Mouse (Mus musculus): ENCODE measurements around the gene Hapln3.

Hapln3 gene

DNA sequence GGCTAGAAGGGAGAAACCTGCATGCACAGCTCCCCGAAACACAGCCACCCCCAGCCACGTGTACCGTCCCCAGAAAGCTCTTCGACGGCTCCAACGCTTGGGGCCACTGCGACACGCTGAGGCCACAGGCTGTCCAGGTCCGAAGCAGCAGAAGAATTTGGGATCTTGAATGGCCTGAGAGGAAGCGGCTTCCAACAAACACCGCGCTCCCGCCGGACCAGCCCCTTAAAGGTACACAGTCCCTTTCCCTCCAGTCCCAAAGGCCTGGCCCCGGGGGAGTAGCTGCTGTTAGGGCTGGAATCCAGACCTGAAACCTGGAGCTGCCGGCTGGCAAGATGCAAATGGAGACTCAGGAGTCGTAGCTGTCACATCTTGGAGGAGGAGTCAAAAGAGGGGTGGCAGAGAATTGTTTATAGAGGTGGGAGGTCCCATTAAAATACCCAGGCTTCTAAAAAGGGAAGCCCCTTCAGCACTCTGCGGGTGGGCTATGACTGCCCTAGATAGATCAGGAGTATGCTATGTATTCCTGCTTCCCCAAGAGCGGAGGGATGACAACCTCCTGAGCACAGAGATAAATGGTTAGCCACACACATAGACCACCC lies at the start of gene Hapln3:
Gene Hapln3 (minus strand): TSS at position 176 of the 602 bp plus-strand sequence.
- DNase-seq: no peak

DNA sequence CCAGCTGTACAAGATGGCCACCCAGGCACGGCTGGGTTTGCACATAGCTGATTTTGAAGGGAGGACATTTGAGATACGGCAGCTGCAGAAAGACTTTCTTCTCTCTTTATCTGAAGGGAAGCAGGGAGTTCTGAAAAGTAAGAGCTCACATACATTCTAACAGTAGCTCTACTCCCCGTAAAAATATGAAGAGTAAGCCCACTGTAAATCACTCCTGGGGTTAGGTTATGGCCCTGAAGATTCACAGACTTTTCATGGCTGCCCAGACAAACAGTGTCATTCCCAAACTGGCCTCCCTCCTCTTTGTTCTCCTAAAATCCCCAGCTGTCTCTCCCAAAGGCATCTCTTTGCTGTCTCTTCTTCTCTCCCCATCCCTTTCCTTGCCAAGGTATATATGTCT lies 43.0 kb upstream of the Hapln3 start:
- DNase-seq: no peak

DNA sequence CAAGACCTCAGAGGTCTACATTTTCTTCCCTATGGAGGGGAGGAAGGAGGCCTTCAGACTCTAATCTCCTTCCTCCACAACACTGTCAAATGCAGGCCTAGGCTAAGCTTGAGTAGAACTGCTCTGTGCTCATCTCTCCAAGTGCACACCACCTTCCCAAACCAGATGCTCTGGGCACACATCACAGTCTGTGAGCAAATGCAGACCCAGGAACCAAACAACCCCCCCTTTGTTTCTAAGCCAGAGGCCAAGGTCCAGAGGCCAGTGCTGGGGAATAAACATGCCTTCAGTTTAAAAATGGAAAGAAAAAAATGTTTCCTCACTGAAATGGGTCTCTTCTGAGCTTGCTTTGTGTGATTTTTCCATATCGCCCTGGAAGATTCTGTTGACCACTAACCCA lies 41.0 kb upstream of the Hapln3 start:
- DNase-seq: no peak

DNA sequence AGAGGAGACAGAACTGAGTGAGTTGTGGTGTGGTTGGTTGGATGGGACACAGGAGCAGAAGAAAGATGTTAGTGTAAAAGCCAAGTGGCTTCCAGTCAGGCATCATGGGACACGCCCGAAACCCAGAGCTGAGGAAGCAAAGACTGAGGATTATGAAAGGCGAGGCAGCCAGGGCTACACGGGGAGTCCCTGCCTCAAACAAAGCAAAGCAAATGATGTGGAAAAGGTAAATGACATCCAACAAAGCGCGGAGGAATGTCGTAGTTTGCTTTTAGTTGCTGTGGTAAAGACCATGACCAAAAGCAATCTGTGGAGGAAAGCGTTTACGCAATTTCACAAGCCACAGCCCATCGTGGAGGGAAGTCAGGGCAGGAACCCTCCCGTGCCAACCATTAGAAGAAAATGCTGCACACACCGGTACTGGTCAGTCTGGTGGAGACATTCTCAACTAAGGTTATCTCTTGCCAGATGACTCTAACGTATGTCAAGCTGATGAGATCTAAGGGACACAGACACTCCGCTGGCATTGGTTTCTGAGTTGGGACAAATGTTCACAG lies 36.3 kb upstream of the Hapln3 start:
- DNase-seq: no peak

DNA sequence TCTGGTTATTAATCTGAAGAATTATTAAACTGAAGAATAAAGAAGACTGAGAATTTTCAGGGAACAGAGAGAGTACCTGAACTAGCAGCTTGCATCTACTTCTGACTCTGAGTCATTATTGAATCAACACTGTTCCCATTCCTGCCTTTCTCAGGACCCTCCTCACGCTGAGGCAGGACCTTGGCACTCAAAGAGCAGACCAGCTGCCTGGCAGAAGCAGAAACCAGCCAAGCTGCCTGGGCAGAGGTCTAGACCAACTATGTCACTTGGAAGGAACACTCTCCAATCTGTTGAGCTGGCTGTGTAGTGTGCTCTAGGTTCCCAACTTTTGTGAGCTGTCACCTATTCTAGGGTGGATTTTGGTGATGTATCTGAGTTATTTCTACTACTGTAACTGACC lies 28.6 kb upstream of the Hapln3 start:
- no peak for DNase-seq

DNA sequence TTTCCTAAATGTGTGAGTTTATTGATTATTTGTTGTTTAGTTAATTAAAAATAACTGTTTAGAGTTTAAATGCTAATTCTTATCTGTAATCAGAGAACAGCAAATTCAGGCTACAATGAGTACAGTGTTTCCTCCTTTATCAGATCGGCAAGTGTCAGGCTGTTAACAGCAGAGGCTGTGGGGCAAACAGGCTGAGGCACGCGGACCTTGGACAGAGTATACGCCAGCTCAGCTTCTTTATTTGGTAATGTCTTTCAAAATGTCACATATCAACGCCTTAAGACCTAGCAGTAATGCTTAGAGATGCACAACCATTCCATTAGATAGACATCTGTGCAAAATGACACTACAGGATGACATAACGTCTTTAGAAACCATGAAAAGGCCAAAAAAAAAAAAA lies 18.7 kb upstream of the Hapln3 start:
- no peak for DNase-seq

DNA sequence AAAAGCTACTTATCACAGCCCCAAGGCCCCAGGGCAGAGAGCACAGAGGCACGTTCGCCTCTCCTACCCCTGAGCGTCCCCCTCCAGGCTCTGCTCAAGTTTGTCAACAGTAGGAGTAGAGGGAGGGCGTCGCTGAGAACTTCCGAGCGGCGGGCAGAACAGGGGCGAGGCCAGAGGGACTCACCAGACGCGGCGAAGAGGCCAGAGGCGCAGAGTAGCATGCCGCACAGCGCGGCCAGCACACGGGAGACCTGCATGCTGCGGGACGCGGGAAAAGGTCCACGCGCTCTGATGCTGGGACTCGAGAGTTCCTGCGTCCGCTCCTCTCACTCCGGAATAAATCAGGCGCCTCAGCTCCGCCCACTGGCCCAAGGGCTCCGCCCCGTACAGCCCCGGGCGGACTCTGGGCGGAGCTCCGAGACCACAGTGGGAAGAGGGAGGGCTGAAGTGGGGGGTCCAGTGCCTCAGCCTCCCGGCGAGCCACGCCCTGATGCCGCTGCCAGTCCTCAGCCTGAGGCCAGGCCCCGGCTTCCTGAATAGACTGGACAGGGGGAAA lies 18.0 kb upstream of the Hapln3 start, which contains the start of gene Mfge8:
Gene Mfge8 (minus strand): TSS at position 350 of the 556 bp plus-strand sequence.
- DNase-seq: peak; percentile 38

DNA sequence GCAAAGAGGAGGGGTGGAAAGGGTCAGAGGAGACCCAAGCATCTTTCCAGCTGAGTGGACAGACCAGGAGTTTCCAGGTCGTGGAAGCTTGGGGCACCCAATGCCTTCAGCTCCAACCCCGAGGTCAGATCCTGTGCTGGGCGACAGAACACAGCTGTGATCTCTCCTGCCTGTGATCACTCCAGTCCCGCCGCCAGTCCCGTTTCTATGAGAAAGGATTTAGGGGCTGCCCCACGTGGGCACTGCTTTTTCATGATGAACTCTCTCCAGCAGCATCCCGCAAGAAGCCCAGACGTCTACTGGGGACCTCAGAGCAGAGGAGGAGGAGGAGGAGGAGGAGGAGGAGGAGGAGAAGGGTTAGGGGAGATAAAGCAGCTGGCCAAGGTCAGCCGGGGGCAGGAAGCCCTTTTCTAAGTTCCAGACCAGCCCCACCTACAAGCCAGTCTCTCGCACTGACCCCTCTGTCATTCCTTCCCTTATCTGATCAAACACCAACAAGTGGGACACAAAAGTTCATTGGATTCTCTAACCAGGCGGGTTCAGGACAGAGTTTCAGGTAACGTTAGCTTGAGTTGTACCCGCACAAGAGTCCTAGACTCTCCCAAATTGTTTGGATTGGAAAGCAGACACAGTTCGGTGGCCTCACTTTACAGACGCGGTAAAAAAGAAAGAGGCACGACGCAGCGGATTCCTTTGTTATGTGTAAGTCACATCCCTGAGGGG lies 17.3 kb upstream of the Hapln3 start:
- DNase-seq: no peak

DNA sequence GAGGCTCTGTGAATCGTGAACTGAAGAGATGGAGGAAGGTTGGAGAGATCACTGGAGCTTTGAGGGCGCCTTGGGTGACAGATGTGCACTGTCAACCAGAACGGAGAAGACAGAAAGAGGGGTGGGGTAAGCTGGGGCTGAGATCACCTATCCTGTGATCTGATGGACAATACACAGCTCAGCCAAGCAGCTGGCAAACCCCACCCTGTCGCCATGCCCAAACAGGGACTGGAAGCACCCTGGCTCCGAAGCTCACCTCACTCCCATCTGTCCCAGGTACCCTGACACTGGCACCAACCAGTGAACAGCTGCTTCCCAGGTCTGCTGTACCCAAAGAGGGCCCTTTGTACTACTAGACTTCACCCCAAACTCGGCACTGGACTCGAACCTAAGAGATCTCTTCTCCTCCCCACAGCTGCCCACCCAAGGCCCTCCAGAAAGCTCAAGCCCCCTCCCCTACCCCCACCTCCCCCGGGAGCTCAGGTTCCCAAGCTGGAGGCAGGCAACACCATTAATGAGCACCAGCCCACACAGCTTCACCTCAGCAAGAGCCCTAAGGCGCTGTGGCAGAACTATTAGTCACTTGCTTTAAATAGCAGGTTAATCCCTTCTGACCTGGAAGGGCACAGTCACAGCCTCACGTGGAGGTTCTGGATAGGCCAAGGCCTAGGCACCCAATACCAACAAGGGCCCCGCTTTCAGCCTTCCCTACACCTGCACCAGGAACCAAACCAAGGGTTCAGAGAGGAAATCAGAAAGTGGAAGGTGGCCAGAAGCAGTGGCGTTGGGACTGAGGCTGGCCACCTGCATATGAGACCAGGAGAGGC lies 16.4 kb upstream of the Hapln3 start:
- DNase-seq: no peak

DNA sequence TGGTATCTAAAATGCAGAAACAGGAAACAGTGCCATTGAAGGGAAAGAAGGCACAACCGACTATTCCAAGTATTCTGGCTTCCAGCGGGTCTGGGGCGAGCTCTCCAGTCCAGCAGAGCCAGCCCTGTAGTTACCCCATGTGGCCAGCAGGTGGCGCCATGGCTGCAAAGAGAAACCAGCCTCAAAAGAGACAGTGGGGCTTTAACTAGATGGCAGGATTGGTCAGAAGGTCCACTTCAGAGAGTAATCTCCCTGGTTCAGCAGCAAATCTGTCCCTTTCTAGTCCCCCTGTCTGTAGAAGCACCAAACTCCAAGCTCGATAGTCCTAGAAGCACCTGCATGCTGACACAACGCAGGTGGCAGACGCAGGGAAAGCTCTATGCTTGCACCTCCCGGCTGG lies 10.1 kb upstream of the Hapln3 start:
- DNase-seq: peak; percentile 78

DNA sequence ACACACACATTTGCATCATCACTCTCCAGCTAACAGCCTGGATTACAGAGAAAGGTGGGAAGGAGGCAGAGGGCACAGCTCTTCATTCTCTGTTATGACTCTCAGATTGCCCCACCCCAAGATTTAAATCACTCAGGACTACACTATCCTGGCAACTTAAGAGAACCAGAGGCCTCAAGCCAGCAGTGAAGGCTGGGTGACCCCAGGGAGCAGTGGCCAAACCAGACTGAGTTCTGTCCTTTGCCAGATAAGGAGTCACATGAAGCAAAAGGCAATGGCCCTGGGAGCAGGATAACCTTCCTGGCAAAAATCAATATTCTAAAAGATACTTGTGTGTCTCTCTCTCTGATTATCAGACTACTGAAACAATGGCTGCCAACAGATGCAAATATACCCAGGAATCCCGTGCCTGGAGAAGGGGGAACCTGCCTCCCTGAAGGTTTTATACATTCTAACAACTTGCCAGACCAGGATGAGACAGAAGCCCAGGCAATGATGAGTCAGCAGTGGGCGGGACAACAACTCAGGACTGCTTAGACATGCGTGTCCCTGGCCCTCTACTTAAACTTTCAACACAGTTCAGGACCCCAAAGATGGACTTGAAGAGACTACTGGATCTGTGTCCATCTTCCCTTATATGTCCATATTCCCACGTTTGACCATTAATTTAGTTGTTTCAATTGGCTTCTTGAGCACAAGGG lies 9.2 kb upstream of the Hapln3 start:
- no peak for DNase-seq

DNA sequence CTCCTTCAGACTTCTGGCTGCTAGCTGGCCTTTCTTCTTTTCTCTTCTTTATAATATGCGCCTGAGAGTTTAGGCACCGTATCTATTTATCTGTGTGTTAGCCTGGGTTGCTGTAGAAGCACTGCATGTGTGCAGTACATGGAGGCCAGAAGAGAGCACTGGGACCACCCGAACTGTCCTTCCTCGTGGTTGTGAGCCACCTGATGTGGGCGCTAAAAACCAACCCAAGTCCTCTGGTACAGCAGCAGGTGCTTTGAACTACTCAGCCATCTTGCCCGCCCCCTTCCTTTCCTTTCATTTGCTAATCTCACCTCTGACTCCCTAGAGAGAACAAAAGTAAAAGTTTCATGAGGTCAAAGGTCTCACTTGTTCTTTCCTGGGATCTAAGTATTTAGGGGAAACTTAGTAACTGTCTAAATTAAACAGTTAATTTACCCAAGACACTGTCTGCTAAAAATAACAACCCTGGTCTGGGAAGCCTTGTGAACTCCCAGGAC lies 8.6 kb upstream of the Hapln3 start:
- no peak for DNase-seq

DNA sequence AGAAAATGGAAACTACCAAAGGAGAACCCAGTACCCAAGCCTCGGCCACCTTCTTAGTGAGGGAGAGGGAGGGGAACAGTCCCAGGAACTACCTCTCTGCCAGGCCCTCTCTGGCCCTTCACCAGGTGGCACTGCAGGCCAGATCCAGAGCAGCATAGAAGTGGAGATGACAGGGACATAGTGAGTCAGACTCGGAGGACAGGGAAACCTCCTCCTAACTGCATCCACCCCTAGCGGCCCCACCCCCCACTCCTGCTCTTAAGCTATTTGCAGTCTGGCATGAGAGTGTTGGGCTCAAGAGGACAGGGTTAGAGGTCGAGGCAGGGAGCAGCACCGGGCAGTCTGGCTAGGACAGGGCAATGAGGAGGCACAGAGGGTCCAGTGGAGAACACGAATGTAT lies 2.6 kb upstream of the Hapln3 start:
- no peak for DNase-seq

DNA sequence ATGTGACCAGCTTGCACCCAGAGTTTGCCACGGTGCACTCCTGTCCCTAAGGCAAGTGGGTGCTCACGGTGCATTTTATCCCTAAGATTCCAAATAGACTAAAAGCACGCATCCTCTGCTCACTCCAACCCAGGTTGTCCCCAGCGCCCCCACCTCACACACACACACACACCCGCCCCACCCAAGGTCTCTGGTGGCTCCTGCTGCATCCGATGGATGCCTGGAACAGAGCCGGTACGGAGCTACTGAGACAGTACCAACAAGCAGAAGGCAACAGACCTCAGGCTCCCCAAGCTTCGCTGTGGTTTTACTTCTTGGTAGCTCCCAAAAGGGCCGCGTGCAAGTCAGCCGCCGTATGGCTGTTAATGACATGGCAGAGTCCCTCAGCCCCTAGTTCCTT lies 433 bp downstream of the Hapln3 start:
- no peak for DNase-seq

DNA sequence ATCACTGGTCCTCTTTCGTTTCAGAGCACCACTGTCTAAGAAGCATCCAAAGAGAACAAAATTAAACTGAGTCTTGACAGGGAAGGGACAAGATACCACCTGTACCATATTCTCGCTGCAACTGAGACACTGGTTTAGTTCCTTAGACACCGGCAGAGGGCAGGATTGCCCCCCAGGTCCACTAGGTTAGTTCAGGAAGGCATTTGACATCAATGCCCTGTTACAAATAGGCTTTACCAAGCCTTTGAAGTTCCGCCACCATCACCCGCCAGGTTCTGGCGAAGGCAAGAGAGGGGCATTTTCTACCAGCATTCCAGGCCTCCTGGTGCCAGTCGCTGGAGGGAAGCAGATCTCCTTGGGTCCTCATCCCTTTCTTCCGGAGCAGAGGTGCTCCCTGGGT lies 935 bp downstream of the Hapln3 start:
- no peak for DNase-seq

DNA sequence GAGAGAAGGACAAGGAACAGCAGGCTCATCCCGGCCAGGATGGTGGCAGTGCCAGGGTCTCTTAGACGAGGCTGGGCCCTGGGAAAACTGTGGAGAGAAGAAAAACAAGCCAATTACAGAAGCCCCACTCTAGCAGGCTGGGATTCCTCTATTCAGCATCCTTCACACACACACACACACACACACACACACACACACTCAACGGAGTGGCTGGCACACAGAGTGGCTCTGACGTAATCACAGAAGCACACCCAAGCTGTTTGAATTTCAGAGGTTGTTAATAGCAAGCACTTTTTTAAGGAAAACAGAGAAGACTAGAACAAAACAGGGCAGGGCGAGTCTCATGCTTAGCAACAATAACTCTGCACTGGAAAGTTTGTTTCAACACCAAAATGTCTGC lies 7.4 kb downstream of the Hapln3 start:
- DNase-seq: no peak

DNA sequence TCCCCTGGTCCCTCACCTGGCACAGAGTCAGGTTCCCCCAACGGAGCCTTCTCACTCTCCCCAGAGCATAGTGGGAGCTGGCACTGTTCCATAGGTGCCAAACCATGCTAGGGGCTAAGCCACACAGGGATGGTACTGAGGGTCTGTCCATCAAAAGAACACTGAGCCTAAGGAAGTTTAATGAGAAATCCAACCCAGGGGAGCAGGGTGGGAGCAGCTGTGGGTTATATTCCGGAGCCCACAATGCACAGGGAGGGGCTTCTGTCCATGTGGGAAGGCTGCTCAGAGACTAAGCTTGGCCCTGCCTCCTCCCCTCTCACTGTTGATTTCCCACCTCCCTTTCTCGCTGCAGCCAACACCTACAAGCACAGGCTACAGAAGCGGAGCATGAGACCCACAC lies 17.0 kb downstream of the Hapln3 start:
- no peak for DNase-seq

DNA sequence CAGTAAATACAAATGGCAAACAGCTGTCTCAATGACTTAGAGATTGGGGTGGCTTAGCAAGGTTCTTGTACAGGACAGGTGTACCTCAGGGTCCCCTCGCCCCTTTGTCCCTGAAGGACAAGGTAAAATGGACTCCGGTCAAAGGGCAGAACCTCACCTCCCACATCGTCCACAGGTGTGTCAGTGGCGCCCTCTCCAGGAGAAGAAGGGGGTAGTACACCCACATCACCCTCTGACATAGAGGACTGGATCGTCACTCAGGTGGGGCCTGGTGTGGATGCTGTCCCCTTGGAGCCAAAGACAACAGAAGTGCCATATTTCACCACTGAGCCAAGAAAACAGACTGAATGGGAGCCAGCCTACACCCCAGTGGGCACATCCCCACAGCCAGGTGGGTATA lies 34.3 kb downstream of the Hapln3 start:
- no peak for DNase-seq

DNA sequence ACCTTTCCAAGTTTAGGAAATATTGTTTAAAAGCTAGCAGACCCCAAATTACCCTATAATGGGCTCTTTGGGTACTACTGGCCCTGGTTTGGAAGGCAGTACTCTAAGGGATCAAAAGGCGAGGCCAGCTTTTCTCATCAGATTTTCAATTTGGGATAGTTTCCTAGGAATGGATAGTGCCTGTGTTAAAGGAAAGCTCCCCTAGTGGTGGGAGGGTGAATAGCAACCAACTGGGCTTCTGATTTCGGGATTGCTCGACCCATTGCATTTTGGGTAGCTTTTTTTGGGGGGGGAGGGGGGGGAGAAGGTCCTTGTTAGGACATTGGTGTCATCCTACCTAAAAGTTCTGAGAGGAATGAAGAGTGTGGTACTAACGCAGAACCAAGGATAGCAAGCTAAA lies 41.7 kb downstream of the Hapln3 start:
- peak; percentile 25 for DNase-seq

DNA sequence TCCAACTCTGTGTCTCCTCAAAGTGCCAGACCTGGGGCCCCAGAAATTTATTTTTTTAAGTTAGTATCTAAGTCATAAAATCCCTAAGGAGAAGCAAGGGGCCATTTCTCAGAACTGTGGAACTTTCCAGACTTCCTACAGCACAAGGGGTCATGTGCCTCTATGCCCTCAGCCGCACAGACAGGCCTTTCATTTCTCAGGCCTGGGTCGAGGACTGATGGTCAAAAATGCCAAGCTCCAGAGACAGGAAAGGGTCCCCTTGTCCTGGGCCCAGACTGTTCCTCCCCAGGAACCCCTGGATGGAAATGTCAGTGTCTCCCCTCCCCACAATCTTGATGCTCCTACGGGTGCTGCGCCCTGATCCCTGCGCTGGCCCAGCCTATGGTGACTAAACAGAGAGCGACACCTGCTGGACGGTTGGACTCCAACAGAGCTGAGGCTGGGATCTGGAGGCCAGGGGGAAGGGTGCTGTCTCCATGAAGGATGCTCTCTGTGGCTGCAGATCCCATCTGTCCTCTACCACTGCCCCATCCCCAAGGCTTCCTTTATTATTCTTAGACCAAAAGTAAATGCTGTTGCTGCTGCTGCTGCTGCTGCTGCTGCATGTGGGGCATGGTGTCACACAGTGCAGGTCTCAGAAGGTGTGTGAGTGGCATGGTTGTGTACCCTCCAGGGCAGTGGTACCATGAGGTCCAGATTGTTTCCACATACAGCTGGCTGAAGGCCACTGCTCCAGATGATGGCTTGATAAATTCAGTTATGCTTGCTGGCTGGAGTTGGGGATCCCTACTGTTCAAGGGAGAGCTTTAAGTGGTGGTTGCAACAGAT lies 50.0 kb downstream of the Hapln3 start:
- peak; percentile 5 for DNase-seq

DNA sequence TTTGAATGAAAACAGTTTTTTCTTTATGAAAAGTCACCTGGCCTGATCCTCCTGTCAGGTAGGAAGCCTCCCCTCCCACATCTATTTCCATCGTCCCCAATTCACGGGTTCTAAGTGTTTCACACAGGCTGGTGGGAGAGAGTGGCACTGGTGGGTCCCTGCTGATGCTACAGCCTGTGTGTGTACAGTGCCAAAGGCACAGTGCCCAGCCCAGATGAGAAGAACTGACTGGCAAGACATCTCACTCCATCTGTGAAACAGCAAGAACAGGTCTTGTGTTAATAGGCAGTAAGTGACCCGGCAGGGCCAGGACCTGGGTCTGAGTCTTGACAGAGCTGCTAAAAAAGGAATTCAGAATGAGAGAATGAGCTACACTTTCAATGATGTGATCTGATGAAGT lies 51.6 kb downstream of the Hapln3 start:
- DNase-seq: no peak

DNA sequence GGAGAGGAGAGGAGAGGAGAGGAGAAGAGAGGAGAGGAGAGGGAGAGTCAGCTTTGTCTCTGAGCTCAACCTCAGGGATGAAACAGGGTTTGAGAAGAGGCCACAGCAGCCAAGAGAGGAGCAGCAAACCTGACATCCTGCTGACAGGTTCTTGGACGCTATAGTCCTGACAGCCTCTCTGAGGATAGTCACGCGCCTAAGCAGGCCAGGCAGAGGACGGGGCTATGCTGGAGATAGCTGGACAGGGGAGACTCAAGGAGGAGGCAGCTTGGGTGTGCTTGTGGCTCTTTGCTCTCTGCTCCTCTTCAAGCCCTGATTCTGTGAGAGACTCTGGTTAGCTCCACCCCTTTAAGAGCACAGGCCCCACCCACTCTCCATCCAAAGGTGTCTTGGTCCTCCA lies 62.6 kb downstream of the Hapln3 start:
- DNase-seq: no peak

All from cerebellum, adult 9-10 months (tissue).